Mouse (Mus musculus): ENCODE data around the gene Capn7.

GRCm38 (mm10) chr14:31414967-31415376 lies 78.5 kb downstream of the Capn7 start:
- no peak for TF ChIP-seq CTCF (IDR thresholded peaks at IDR 0.05; ENCODE audit: low read depth)
- TF ChIP-seq EP300 (optimal IDR thresholded peaks at IDR 0.05), result no peak

All from stomach, postnatal 0 days (tissue).